Mouse (Mus musculus): Measurements from ENCODE around the gene Fsip1.

Gene Fsip1

DNA sequence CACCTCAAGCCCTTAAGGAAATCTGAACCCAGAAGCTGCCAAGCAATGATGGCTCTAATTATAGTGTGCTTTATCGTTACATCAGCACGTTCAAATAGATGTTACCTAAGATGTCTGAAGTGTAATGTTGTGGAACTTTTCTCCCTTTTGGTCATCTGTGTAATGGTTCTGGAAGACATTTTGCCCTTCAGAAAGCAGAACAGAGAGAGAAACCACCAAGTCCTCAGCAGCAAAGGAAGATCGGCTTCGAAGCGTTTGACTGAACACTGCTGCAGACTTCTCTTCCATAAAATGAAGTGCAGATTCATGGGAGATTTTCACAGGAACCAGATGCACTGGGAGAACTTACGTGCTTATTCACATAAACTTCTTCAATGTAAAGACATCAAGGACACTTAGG, 92.6 kb downstream of the Fsip1 start:
- no peak for TF ChIP-seq GATA4 (IDR thresholded peaks at IDR 0.05; ENCODE audit: insufficient replicate concordance, low read length)

DNA sequence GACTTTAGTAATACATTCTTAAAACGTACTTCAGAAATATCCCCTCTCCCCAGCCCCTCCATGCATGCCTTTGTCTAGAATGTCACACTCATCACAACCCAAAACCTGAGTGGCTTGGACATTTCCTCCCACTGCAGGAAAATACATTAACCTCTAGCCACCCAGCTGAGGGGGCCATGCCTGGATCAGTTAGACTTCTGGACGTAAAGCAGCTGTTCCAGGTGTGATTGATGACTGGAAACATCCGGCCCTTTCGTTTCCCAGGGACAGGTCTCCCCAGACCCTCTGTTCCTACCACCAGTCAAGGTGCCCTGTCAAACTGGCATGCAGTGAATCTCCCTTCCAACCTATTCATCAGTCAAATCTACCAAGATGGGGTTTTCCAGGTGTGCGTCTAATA, 94.3 kb downstream of the Fsip1 start:
- no peak for TF ChIP-seq GATA4 (IDR thresholded peaks at IDR 0.05; ENCODE audit: insufficient replicate concordance, low read length)

- TF ChIP-seq GATA4 (IDR thresholded peaks at IDR 0.05; ENCODE audit: insufficient replicate concordance, low read length) = no peak
These were observed 95.8 kb downstream of the Fsip1 start for GRCm38 (mm10) chr2:118160991-118161390.

DNA sequence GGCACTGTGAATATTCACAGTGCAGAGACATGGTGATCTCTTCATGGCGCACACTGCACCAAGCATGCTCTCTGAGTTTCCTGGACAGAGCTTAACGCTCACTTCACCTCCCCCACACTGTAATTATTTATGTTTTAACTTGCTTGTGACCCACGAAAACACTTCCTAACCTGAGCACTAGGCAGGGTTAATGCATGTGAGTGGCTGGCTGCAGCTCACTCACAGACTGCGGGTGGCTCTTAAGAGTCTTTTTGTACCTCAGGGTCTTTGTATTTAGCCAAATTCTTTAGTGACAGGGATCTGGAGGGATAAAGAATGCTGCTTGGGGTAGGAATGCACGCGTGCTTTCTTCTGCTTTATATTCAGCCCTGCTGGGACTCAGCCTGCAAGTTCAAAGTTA, 96.2 kb downstream of the Fsip1 start:
- TF ChIP-seq GATA4 (IDR thresholded peaks at IDR 0.05; ENCODE audit: insufficient replicate concordance, low read length) = no peak

DNA sequence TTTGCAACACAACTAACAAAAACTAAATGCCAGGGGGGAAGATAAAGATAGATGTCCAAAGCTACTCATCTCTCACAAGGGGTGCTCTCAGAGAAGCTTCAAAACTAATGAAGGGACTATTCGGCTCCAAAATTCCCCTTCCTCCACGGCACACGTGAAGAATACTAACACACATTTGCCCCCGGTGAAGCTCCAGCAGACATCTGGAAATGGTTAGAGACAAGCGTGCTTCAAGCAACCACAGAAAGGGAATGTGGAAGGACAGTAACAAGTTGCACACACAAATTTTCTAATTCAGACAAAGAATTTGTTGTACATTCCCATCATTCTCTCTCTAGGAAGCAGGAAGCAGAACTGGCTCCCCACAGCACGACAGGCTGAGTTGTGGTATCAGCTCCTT, 97.6 kb downstream of the Fsip1 start:
- TF ChIP-seq GATA4 (IDR thresholded peaks at IDR 0.05; ENCODE audit: insufficient replicate concordance, low read length) = no peak

DNA sequence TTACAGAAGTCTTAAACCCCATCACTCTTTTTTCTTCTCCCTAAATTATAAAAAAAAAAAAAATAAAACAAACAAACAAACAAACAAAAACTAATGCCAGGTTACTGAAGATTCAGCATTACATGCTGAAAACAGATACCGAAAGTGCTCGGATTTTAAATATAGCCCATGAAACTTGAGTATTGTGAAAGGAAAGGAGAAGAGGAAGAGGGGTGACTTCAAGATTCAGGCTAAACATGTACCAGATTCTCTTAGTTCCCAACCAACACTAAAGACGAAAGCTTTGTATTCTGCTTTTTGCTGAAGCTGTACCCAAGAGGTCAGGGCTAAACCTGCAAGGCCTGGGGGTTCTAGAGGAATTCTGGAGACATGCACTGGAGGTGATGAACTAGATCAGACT, 98.7 kb downstream of the Fsip1 start:
- no peak for TF ChIP-seq GATA4 (IDR thresholded peaks at IDR 0.05; ENCODE audit: insufficient replicate concordance, low read length)

DNA sequence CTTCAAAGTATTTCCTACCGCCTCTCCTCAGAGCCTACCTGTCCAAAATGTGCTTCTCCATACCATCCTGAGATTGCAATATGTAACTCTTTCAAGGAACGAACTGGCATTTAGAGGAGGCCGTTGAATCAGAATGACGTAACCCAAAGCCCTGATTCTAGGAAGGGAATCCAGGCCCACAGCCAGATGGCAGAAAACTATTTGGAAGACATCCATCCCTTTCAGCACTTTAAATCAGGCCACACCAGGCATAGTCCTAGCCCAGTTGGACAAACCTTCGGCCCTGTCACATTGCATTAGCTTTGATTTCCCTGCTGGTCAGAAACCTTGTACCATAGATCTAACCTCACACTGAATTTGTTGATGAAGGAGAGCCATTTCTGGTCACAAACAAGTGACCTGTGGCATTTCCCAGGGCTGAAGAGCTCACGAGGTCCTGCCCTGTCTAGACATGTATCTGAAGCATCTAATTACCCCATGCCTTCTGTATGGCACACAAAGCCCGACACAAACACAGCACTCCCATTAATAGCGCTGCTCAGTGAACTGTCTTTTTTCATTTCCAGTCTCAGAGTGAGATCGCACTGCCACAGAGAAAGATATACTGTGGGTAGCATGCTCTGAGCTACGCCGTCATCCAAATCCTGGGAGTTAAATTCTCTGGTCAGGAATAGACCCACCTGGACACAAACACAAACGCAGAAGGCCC, 106.8 kb downstream of the Fsip1 start:
- TF ChIP-seq GATA4 (IDR thresholded peaks at IDR 0.05; ENCODE audit: insufficient replicate concordance, low read length) = no peak

GRCm38 (mm10) chr2:118148321-118149142, 108.2 kb downstream of the Fsip1 start:
- TF ChIP-seq GATA4 (IDR thresholded peaks at IDR 0.05; ENCODE audit: insufficient replicate concordance, low read length) = no peak

DNA sequence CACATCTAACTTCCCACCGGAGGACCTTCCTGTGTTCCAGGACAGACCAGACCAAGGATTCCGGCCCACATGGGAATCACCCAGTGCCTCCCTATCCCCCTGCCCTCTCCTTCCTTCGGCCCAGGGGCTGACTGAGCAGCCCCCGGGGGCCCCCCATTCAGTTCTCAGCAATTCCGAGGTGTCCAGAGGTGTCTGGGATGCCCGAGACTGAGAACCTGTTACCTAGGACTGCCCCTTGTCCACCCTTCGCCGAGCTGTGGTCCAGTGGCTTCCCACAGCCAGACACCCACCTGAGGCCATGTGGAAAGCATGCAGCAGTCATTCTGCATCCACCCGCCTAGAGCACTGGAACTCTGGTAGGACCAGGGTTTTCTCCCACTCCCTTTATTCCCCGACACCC, 115.1 kb downstream of the Fsip1 start:
- no peak for TF ChIP-seq GATA4 (IDR thresholded peaks at IDR 0.05; ENCODE audit: insufficient replicate concordance, low read length)

GRCm38 (mm10) chr2:118139261-118139660, 117.5 kb downstream of the Fsip1 start:
- no peak for TF ChIP-seq GATA4 (IDR thresholded peaks at IDR 0.05; ENCODE audit: insufficient replicate concordance, low read length)

DNA sequence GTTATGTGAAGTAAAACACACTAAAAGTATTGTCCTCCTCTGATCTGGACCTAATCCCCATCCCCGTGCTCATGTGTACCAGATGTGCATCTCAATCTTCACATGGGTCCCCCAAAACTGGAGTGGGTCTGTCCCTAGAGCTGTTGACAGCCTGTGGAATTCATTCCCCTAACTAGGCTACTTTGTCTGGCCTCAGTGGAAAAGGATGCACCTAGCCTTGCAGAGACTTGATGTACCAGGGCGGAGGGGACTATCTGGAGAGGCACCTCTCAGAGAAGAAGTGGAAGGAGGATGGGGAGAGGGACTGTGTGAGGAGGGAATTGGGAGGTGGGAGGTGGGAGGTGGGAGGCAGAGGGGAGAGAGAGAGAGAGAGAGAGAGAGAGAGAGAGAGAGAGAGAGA, 119.0 kb downstream of the Fsip1 start:
- no peak for TF ChIP-seq GATA4 (IDR thresholded peaks at IDR 0.05; ENCODE audit: insufficient replicate concordance, low read length)

GRCm38 (mm10) chr2:118137071-118137470, 119.7 kb downstream of the Fsip1 start:
- TF ChIP-seq GATA4 (IDR thresholded peaks at IDR 0.05; ENCODE audit: insufficient replicate concordance, low read length) = no peak

GRCm38 (mm10) chr2:118128313-118128712, 128.5 kb downstream of the Fsip1 start:
- no peak for TF ChIP-seq GATA4 (IDR thresholded peaks at IDR 0.05; ENCODE audit: insufficient replicate concordance, low read length)

GRCm38 (mm10) chr2:118127516-118128288, 129.1 kb downstream of the Fsip1 start:
- TF ChIP-seq GATA4 (IDR thresholded peaks at IDR 0.05; ENCODE audit: insufficient replicate concordance, low read length) = no peak

DNA sequence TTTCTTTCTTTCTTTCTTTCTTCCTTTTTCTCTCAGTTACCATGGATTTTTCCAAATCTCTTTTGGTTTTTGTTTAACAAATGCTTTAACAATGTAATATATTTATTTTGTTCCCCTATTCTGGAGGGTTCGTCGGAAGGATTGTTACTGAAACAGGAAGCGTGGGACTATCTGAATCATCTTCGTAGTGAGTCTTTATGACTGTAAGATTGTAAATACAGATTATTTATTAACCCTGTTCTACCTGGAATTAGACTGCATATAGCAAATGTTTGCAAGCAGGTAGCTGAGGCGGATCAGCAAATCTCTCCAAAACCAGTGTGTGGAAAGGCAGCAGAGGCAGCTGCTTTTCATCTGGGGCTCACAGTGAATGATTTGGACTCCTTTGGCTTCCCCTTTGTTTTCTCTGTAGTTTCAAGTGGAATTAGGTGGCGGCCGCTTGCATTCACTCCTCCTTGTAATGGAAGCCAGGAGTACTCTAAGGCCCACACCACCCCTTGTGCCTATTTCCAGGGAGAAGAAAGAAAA, 130.8 kb downstream of the Fsip1 start:
- no peak for TF ChIP-seq GATA4 (IDR thresholded peaks at IDR 0.05; ENCODE audit: insufficient replicate concordance, low read length)
